Mouse (Mus musculus): ENCODE results near the gene Vmn2r102. TPM values are rescaled to one million over a fixed set of nuclear protein-coding genes. Genes with fewer than 3 reads are reported as not detected.

Vmn2r102 gene
- polyA plus RNA-seq (2016; fragmentation: Nextera tagmentation; extraction: Ambion mirVana), result not detected in 2 replicates

- Histone ChIP-seq H3K27ac (no peak within 1 kb of the TSS), H3K36me3 (replicated peaks) (no peaks in the 10 kb centered on the region), H3K4me3 (replicated peaks) (no peak within 1 kb of the TSS), H3K9me3 (no peaks in the 10 kb centered on the region), H3K27me3 (no peaks in the 10 kb centered on the region), H3K4me1 (no peaks in the 10 kb centered on the region), H3K4me2 (no peak within 1 kb of the TSS), H3K9ac (no peak within 1 kb of the TSS)
- 70% methylated on average over 2 of the region's 2 CpGs for WGBS
- ATAC-seq (ENCODE audit: low FRiP score), result no peak
Observed at GRCm38 (mm10) chr17:19660028-19660427, at the start of gene Vmn2r102. Gene Vmn2r102 (plus strand): TSS chr17:19660328.

GRCm38 (mm10) chr17:19629328-19629727 lies 30.8 kb upstream of the Vmn2r102 start:
- ATAC-seq (ENCODE audit: low FRiP score), result no peak
- H3K9ac ChIP-seq, result no peak overlapping the region
- H3K36me3 ChIP-seq (replicated peaks), result no peaks in the 10 kb centered on the region
- H3K27ac ChIP-seq, result no peak overlapping the region
- WGBS, result 89% methylated on average over 1 of the region's 1 CpGs
- H3K4me3 ChIP-seq (replicated peaks), result no peak overlapping the region
- no peaks in the 10 kb centered on the region for H3K27me3 ChIP-seq
- peaks cover 32% of the 10 kb centered on the region for H3K9me3 ChIP-seq
- no peaks in the 10 kb centered on the region for H3K4me1 ChIP-seq
- H3K4me2 ChIP-seq, result no peak overlapping the region

- no peak overlapping the region for H3K27ac ChIP-seq
- no peak for ATAC-seq (ENCODE audit: low FRiP score)
- no peaks in the 10 kb centered on the region for H3K27me3 ChIP-seq
- H3K36me3 ChIP-seq (replicated peaks), result no peaks in the 10 kb centered on the region
- no peak overlapping the region for H3K4me2 ChIP-seq
- no peak overlapping the region for H3K9ac ChIP-seq
- no peaks in the 10 kb centered on the region for H3K4me1 ChIP-seq
- no peaks in the 10 kb centered on the region for H3K9me3 ChIP-seq
- H3K4me3 ChIP-seq (replicated peaks), result no peak overlapping the region
- WGBS, result 53% methylated on average over 3 of the region's 3 CpGs
Observed at GRCm38 (mm10) chr17:19658447-19658846, 1.7 kb upstream of the Vmn2r102 start.

- no peaks in the 10 kb centered on the region for H3K27me3 ChIP-seq
Observed at GRCm38 (mm10) chr17:19692062-19692461, 31.9 kb downstream of the Vmn2r102 start.

More at GRCm38 (mm10) chr17:19692062-19692461, 31.9 kb downstream of the Vmn2r102 start:
- Histone ChIP-seq H3K4me1 (no peaks in the 10 kb centered on the region), H3K4me2 (no peak overlapping the region), H3K9ac (no peak overlapping the region), H3K9me3 (peaks cover 22% of the 10 kb centered on the region; the same call in 1 of the 2 replicates), H3K27ac (no peak overlapping the region), H3K4me3 (replicated peaks) (no peak overlapping the region), H3K36me3 (replicated peaks) (no peaks in the 10 kb centered on the region)
- no peak for ATAC-seq (ENCODE audit: low FRiP score)

Other genes with a start within 250 kb of the Vmn2r102 start
- gene Vmn2r100, start 155.6 kb upstream of the Vmn2r102 start, polyA plus RNA-seq (2016; fragmentation: Nextera tagmentation; extraction: Ambion mirVana), result not detected in 2 replicates
- gene Vmn2r101, start 83.1 kb upstream of the Vmn2r102 start, polyA plus RNA-seq (2016; fragmentation: Nextera tagmentation; extraction: Ambion mirVana), result not detected in 2 replicates
- not detected in 2 replicates for gene Vmn2r103, start 113.0 kb downstream of the Vmn2r102 start, polyA plus RNA-seq (2016; fragmentation: Nextera tagmentation; extraction: Ambion mirVana)